Mouse (Mus musculus) megakaryocyte, embryonic 14.5 days (primary cell): Measurements from ENCODE around the gene Slc23a4.

Source experiments
- FLI1 ChIP-seq: IDR thresholded peaks from 2 replicates; pipeline ENCODE4 v1.6.1; 2012; ENCODE audit warnings: low read length, inconsistent platforms, mixed read lengths
- GATA1 ChIP-seq: IDR thresholded peaks from 3 replicates; pipeline ENCODE4 v1.6.1; 2012; ENCODE audit warnings: mixed read lengths, low read length, inconsistent platforms, borderline replicate concordance

DNA sequence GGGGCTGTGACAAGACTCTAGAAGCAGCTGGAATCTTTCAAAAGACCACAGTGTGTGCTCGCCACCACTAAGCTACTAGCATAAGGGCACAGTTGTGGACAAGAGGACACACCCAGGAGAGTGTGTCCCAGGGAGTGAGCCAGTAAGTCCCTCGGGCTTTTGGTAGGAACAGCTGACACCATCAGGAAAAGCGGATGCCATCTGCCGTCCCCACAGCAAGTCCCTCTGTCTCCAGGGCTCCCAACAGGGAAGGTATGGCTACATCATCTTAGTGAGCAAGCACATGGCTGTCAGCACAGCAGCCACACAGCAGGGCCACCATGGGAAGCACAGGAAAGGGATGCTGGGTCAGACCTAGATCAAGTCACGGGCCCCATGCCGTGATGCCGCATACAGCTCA lies 92.6 kb downstream of the Slc23a4 start:
- TF ChIP-seq GATA1 (no peak), FLI1 (no peak)
